Mouse (Mus musculus): ENCODE data around the gene Sec23ip. TPM values are rescaled to one million over a fixed set of nuclear protein-coding genes. Genes with fewer than 3 reads are reported as not detected.
"Not testable (repeated sequence)": the region's sequence is repeated elsewhere in the genome, so short reads cannot be mapped to it uniquely, and the experiment has no call there.

Gene Sec23ip
- total RNA-seq (2021) = 10 to 100 TPM; 42.4 to 44.0 TPM
- long read RNA-seq, experiment 1, full-length matches to known transcripts = 12 of 25 reads
- long read RNA-seq, experiment 1, partial matches to known transcripts = 7 of 25 reads
- long read RNA-seq, experiment 1, other reads (novel, unspliced or antisense) = 6 of 25 reads
- long read RNA-seq, experiment 2, full-length matches to known transcripts = 7 of 14 reads
- long read RNA-seq, experiment 2, partial matches to known transcripts = 1 of 14 reads
- long read RNA-seq, experiment 2, other reads (novel, unspliced or antisense) = 6 of 14 reads

- peak; percentile 97 to 99 for DNase-seq
Measured at GRCm38 (mm10) chr7:128744684-128745485, at the start of gene Sec23ip. Gene Sec23ip, plus strand, starts transcription at chr7:128744943.

GRCm38 (mm10) chr7:128699959-128700358, 44.8 kb upstream of the Sec23ip start:
- not testable (repeated sequence) for DNase-seq

GRCm38 (mm10) chr7:128705735-128706134, 39.0 kb upstream of the Sec23ip start:
- peak; percentile 61 to 72 for DNase-seq

- no peak for DNase-seq
Measured at GRCm38 (mm10) chr7:128717991-128718390, 26.8 kb upstream of the Sec23ip start.

- DNase-seq = peak; percentile 63 to 72
Measured at GRCm38 (mm10) chr7:128724761-128725160, 20.0 kb upstream of the Sec23ip start.

- no peak for DNase-seq
Measured at GRCm38 (mm10) chr7:128725189-128725588, 19.6 kb upstream of the Sec23ip start.

- DNase-seq = no peak
Measured at GRCm38 (mm10) chr7:128726999-128727398, 17.7 kb upstream of the Sec23ip start.

GRCm38 (mm10) chr7:128727701-128728100, 17.0 kb upstream of the Sec23ip start:
- no peak for DNase-seq

- no peak for DNase-seq
Measured at GRCm38 (mm10) chr7:128728738-128729137, 16.0 kb upstream of the Sec23ip start.

- no peak for DNase-seq
Measured at GRCm38 (mm10) chr7:128731585-128731984, 13.2 kb upstream of the Sec23ip start.

- no peak for DNase-seq
Measured at GRCm38 (mm10) chr7:128738041-128738440, 6.7 kb upstream of the Sec23ip start.

- no peak for DNase-seq
Measured at GRCm38 (mm10) chr7:128739116-128739461, 5.7 kb upstream of the Sec23ip start.

GRCm38 (mm10) chr7:128739462-128740277, 5.1 kb upstream of the Sec23ip start:
- peak; percentile 58 to 71 for DNase-seq

GRCm38 (mm10) chr7:128740334-128740733, 4.4 kb upstream of the Sec23ip start, which contains the start of gene Mcmbp:
Gene Mcmbp, minus strand, starts transcription at chr7:128740495.
- DNase-seq = peak; percentile 99 to 100

GRCm38 (mm10) chr7:128743898-128744297, 845 bp upstream of the Sec23ip start:
- no peak for DNase-seq

- no peak for DNase-seq
Measured at GRCm38 (mm10) chr7:128746151-128746550, 1.4 kb downstream of the Sec23ip start.

- DNase-seq = peak; percentile 75 to 90
Measured at GRCm38 (mm10) chr7:128748758-128749157, 4.0 kb downstream of the Sec23ip start.

- DNase-seq = no peak
Measured at GRCm38 (mm10) chr7:128750296-128750695, 5.6 kb downstream of the Sec23ip start.

- DNase-seq = no peak
Measured at GRCm38 (mm10) chr7:128752012-128752411, 7.3 kb downstream of the Sec23ip start.

- DNase-seq = no peak
Measured at GRCm38 (mm10) chr7:128755396-128755795, 10.7 kb downstream of the Sec23ip start.

- no peak for DNase-seq
Measured at GRCm38 (mm10) chr7:128758948-128759347, 14.2 kb downstream of the Sec23ip start.

- no peak for DNase-seq
Measured at GRCm38 (mm10) chr7:128766696-128767095, 22.0 kb downstream of the Sec23ip start.

Data from adrenal gland, postnatal 36 days (tissue).